Mouse (Mus musculus): ENCODE data around the gene Gpatch2. TPM values are rescaled to one million over a fixed set of nuclear protein-coding genes. Genes with fewer than 3 reads are reported as not detected.

Gpatch2 gene
- polyA plus RNA-seq, 1 experiment from 2014 or later: 23.5 TPM

GRCm38 (mm10) chr1:187348053-187348820 is 132.9 kb downstream of the Gpatch2 start:
- Histone ChIP-seq H3K27me3 (ENCODE audit: control insufficient read depth, insufficient read depth, low read length) (no peaks in the 10 kb centered on the region), H3K27ac (ENCODE audit: low read length) (no peak overlapping the region), H3K9ac (replicated peaks; ENCODE audit: low read depth, low read length) (no peak overlapping the region), H3K4me3 (ENCODE audit: low read depth, low read length) (no peak overlapping the region), H3K9me3 (ENCODE audit: control insufficient read depth, low read depth, low read length) (no peaks in the 10 kb centered on the region), H3K4me2 (replicated peaks; ENCODE audit: low read depth, low read length) (no peak overlapping the region), H3K36me3 (ENCODE audit: control insufficient read depth, insufficient read depth, low read length) (peaks cover 6% of the 10 kb centered on the region; the same call in 1 of the 2 replicates), H3K4me1 (ENCODE audit: control insufficient read depth, insufficient read depth, low read length) (no peaks in the 10 kb centered on the region)
- ATAC-seq (ENCODE audit: insufficient number of reproducible peaks, insufficient read depth, low FRiP score, low read depth): no peak
- 95% methylated on average over 26 of the region's 26 CpGs for WGBS

GRCm38 (mm10) chr1:187348859-187349258 is 133.6 kb downstream of the Gpatch2 start:
- no peak overlapping the region for H3K27ac ChIP-seq (ENCODE audit: low read length)
- H3K36me3 ChIP-seq (ENCODE audit: control insufficient read depth, insufficient read depth, low read length): peaks cover 6% of the 10 kb centered on the region; the same call in 1 of the 2 replicates
- no peak overlapping the region for H3K4me2 ChIP-seq (replicated peaks; ENCODE audit: low read depth, low read length)
- H3K9me3 ChIP-seq (ENCODE audit: control insufficient read depth, low read depth, low read length): no peaks in the 10 kb centered on the region
- 88% methylated on average over 14 of the region's 14 CpGs for WGBS
- H3K4me3 ChIP-seq (ENCODE audit: low read depth, low read length): no peak overlapping the region
- H3K9ac ChIP-seq (replicated peaks; ENCODE audit: low read depth, low read length): no peak overlapping the region
- H3K27me3 ChIP-seq (ENCODE audit: control insufficient read depth, insufficient read depth, low read length): no peaks in the 10 kb centered on the region
- ATAC-seq (ENCODE audit: insufficient number of reproducible peaks, insufficient read depth, low FRiP score, low read depth): no peak
- no peaks in the 10 kb centered on the region for H3K4me1 ChIP-seq (ENCODE audit: control insufficient read depth, insufficient read depth, low read length)

DNA sequence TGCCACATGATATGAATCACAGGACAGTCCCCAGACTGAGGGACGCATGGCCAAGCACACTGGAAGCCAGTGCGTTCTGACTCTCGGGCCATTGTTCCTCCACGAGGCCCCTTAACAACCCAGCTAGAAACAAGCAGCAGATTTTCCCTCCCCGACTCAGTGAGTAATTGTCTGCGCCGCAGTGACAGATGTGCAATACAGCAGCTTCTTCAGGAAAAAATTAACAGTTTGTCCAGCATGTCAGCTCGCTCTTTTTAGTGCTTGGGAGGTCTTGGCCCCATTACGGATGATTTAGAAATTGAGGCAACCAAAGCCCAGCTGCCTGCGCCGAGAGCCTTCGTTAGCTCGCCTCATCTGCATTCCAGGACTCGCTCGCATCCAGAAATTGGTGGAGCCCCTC is 140.9 kb downstream of the Gpatch2 start:
- ATAC-seq (ENCODE audit: insufficient number of reproducible peaks, insufficient read depth, low FRiP score, low read depth): no peak

DNA sequence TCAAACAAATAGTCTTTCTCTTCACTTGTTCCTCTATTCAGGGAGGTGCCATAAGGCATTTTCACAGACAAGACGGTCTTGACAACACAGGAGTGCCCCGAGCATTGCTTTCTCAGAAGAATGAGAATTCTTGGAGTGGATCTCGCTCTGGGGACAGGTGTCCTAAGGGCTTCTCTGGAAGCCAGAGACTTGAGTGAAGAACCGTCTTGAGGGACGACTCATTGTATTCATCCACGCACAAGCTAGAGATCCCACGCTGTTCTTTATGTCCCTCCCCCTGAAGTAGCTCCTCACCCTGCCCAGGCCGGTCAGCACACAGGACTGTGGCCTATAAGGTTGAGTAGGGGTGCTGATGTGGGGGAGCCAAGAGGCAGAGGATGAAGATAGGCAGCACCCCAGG is 141.6 kb downstream of the Gpatch2 start:
- WGBS: 89% methylated on average over 8 of the region's 8 CpGs
- no peak for ATAC-seq (ENCODE audit: insufficient number of reproducible peaks, insufficient read depth, low FRiP score, low read depth)
- H3K4me1 ChIP-seq (ENCODE audit: control insufficient read depth, insufficient read depth, low read length): no peaks in the 10 kb centered on the region
- H3K4me3 ChIP-seq (ENCODE audit: low read depth, low read length): no peak overlapping the region
- no peaks in the 10 kb centered on the region for H3K9me3 ChIP-seq (ENCODE audit: control insufficient read depth, low read depth, low read length)
- H3K4me2 ChIP-seq (replicated peaks; ENCODE audit: low read depth, low read length): no peak overlapping the region
- no peaks in the 10 kb centered on the region for H3K27me3 ChIP-seq (ENCODE audit: control insufficient read depth, insufficient read depth, low read length)
- H3K9ac ChIP-seq (replicated peaks; ENCODE audit: low read depth, low read length): no peak overlapping the region
- no peak overlapping the region for H3K27ac ChIP-seq (ENCODE audit: low read length)
- H3K36me3 ChIP-seq (ENCODE audit: control insufficient read depth, insufficient read depth, low read length): no peaks in the 10 kb centered on the region

More for the DNA sequence above, 140.9 kb downstream of the Gpatch2 start:
- no peaks in the 10 kb centered on the region for H3K4me1 ChIP-seq (ENCODE audit: control insufficient read depth, insufficient read depth, low read length)
- no peaks in the 10 kb centered on the region for H3K9me3 ChIP-seq (ENCODE audit: control insufficient read depth, low read depth, low read length)
- WGBS: 57% methylated on average over 15 of the region's 15 CpGs
- no peak overlapping the region for H3K4me3 ChIP-seq (ENCODE audit: low read depth, low read length)
- H3K4me2 ChIP-seq (replicated peaks; ENCODE audit: low read depth, low read length): no peak overlapping the region
- no peaks in the 10 kb centered on the region for H3K27me3 ChIP-seq (ENCODE audit: control insufficient read depth, insufficient read depth, low read length)
- no peak overlapping the region for H3K9ac ChIP-seq (replicated peaks; ENCODE audit: low read depth, low read length)
- H3K36me3 ChIP-seq (ENCODE audit: control insufficient read depth, insufficient read depth, low read length): no peaks in the 10 kb centered on the region
- H3K27ac ChIP-seq (ENCODE audit: low read length): no peak overlapping the region

GRCm38 (mm10) chr1:187360240-187360639 is 144.9 kb downstream of the Gpatch2 start:
- no peak overlapping the region for H3K4me3 ChIP-seq (ENCODE audit: low read depth, low read length)
- H3K9me3 ChIP-seq (ENCODE audit: control insufficient read depth, low read depth, low read length): no peaks in the 10 kb centered on the region
- no peaks in the 10 kb centered on the region for H3K27me3 ChIP-seq (ENCODE audit: control insufficient read depth, insufficient read depth, low read length)
- no peak overlapping the region for H3K4me2 ChIP-seq (replicated peaks; ENCODE audit: low read depth, low read length)
- 33% methylated on average over 3 of the region's 3 CpGs for WGBS
- no peaks in the 10 kb centered on the region for H3K4me1 ChIP-seq (ENCODE audit: control insufficient read depth, insufficient read depth, low read length)
- ATAC-seq (ENCODE audit: insufficient number of reproducible peaks, insufficient read depth, low FRiP score, low read depth): no peak
- no peaks in the 10 kb centered on the region for H3K36me3 ChIP-seq (ENCODE audit: control insufficient read depth, insufficient read depth, low read length)
- no peak overlapping the region for H3K27ac ChIP-seq (ENCODE audit: low read length)
- H3K9ac ChIP-seq (replicated peaks; ENCODE audit: low read depth, low read length): no peak overlapping the region

DNA sequence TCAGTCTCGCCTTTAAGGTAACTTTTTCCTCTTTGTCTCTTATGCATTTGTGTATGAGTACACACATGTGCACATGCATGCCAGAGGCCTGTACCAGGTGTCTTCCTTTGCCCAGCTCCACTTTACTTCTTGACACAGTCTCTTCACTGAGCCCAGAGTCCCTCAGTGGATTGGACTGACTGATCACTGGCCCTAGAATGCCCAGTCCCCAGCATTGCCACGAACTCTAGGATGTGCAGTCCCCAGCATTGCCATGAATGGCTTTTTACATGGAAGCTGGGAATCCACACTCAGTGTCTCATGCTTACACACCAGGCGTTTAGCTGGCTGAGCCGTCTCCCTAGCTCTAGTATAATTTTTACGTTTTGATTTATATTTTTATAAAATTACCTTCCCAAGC is 147.2 kb downstream of the Gpatch2 start:
- 90% methylated on average over 5 of the region's 5 CpGs for WGBS
- no peaks in the 10 kb centered on the region for H3K27me3 ChIP-seq (ENCODE audit: control insufficient read depth, insufficient read depth, low read length)

GRCm38 (mm10) chr1:187365424-187365823 is 150.1 kb downstream of the Gpatch2 start:
- ATAC-seq (ENCODE audit: insufficient number of reproducible peaks, insufficient read depth, low FRiP score, low read depth): no peak
- H3K4me2 ChIP-seq (replicated peaks; ENCODE audit: low read depth, low read length): no peak overlapping the region
- H3K4me3 ChIP-seq (ENCODE audit: low read depth, low read length): no peak overlapping the region
- H3K4me1 ChIP-seq (ENCODE audit: control insufficient read depth, insufficient read depth, low read length): no peaks in the 10 kb centered on the region
- no peaks in the 10 kb centered on the region for H3K36me3 ChIP-seq (ENCODE audit: control insufficient read depth, insufficient read depth, low read length)
- no peaks in the 10 kb centered on the region for H3K27me3 ChIP-seq (ENCODE audit: control insufficient read depth, insufficient read depth, low read length)
- 74% methylated on average over 3 of the region's 3 CpGs for WGBS
- H3K9me3 ChIP-seq (ENCODE audit: control insufficient read depth, low read depth, low read length): no peaks in the 10 kb centered on the region
- no peak overlapping the region for H3K9ac ChIP-seq (replicated peaks; ENCODE audit: low read depth, low read length)
- H3K27ac ChIP-seq (ENCODE audit: low read length): no peak overlapping the region

More for the DNA sequence above, 147.2 kb downstream of the Gpatch2 start:
- Histone ChIP-seq H3K4me3 (ENCODE audit: low read depth, low read length) (no peak overlapping the region), H3K9ac (replicated peaks; ENCODE audit: low read depth, low read length) (no peak overlapping the region), H3K9me3 (ENCODE audit: control insufficient read depth, low read depth, low read length) (no peaks in the 10 kb centered on the region), H3K36me3 (ENCODE audit: control insufficient read depth, insufficient read depth, low read length) (no peaks in the 10 kb centered on the region), H3K4me1 (ENCODE audit: control insufficient read depth, insufficient read depth, low read length) (no peaks in the 10 kb centered on the region), H3K4me2 (replicated peaks; ENCODE audit: low read depth, low read length) (no peak overlapping the region), H3K27ac (ENCODE audit: low read length) (no peak overlapping the region)
- no peak for ATAC-seq (ENCODE audit: insufficient number of reproducible peaks, insufficient read depth, low FRiP score, low read depth)

DNA sequence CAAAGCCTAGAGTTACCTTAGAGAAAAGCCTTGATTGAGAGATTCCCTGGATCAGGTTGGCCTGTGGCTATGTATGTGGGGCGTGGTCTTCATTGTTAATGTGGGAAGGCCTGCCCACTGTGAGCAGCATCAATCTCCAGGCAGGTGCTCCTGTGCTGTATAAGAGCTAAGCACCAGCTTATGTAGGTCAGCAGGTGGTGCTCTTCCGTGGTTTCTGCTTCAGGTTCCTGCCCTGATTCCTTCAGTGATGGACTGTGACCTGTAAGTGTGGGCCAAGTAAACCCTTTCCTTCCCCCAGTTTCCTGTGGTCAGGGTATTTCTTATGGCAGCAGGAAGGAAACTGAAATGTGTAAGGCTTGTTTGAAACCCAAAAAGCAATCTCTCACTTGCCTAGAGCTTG is 151.5 kb downstream of the Gpatch2 start:
- 43% methylated on average over 2 of the region's 2 CpGs for WGBS
- Histone ChIP-seq H3K27ac (ENCODE audit: low read length) (no peak overlapping the region), H3K36me3 (ENCODE audit: control insufficient read depth, insufficient read depth, low read length) (no peaks in the 10 kb centered on the region), H3K9ac (replicated peaks; ENCODE audit: low read depth, low read length) (no peak overlapping the region), H3K4me1 (ENCODE audit: control insufficient read depth, insufficient read depth, low read length) (no peaks in the 10 kb centered on the region), H3K9me3 (ENCODE audit: control insufficient read depth, low read depth, low read length) (no peaks in the 10 kb centered on the region), H3K27me3 (ENCODE audit: control insufficient read depth, insufficient read depth, low read length) (no peaks in the 10 kb centered on the region), H3K4me3 (ENCODE audit: low read depth, low read length) (no peak overlapping the region), H3K4me2 (replicated peaks; ENCODE audit: low read depth, low read length) (no peak overlapping the region)
- no peak for ATAC-seq (ENCODE audit: insufficient number of reproducible peaks, insufficient read depth, low FRiP score, low read depth)

- Histone ChIP-seq H3K4me1 (ENCODE audit: control insufficient read depth, insufficient read depth, low read length) (no peaks in the 10 kb centered on the region), H3K4me3 (ENCODE audit: low read depth, low read length) (no peak overlapping the region), H3K4me2 (replicated peaks; ENCODE audit: low read depth, low read length) (no peak overlapping the region), H3K9me3 (ENCODE audit: control insufficient read depth, low read depth, low read length) (no peaks in the 10 kb centered on the region), H3K36me3 (ENCODE audit: control insufficient read depth, insufficient read depth, low read length) (no peaks in the 10 kb centered on the region), H3K27ac (ENCODE audit: low read length) (no peak overlapping the region), H3K27me3 (ENCODE audit: control insufficient read depth, insufficient read depth, low read length) (no peaks in the 10 kb centered on the region), H3K9ac (replicated peaks; ENCODE audit: low read depth, low read length) (no peak overlapping the region)
- no peak for ATAC-seq (ENCODE audit: insufficient number of reproducible peaks, insufficient read depth, low FRiP score, low read depth)
- 78% methylated on average over 2 of the region's 2 CpGs for WGBS
Observed at GRCm38 (mm10) chr1:187369049-187369448, 153.7 kb downstream of the Gpatch2 start.
